Mouse (Mus musculus): ENCODE measurements around the gene Abraxas2.
A peak's percentile ranks its signal among the peaks of the same experiment; 100 is the strongest.

Abraxas2 gene

GRCm38 (mm10) chr7:132859042-132859958, at the start of gene Abraxas2:
Gene Abraxas2, plus strand, starts transcription at chr7:132859225.
- DNase-seq (ENCODE audit: low spot score) = peak; percentile 49

- DNase-seq (ENCODE audit: low spot score) = no peak
These were observed 49.3 kb upstream of the Abraxas2 start for GRCm38 (mm10) chr7:132809721-132810120.

GRCm38 (mm10) chr7:132810368-132810767, 48.7 kb upstream of the Abraxas2 start:
- DNase-seq (ENCODE audit: low spot score) = no peak

- DNase-seq (ENCODE audit: low spot score) = peak; percentile 67
These were observed 48.1 kb upstream of the Abraxas2 start for GRCm38 (mm10) chr7:132810879-132811278.

- DNase-seq (ENCODE audit: low spot score) = no peak
These were observed 47.1 kb upstream of the Abraxas2 start for GRCm38 (mm10) chr7:132811716-132812618.

GRCm38 (mm10) chr7:132812619-132813415, 46.2 kb upstream of the Abraxas2 start:
- DNase-seq (ENCODE audit: low spot score) = no peak

- DNase-seq (ENCODE audit: low spot score) = no peak
These were observed 45.5 kb upstream of the Abraxas2 start, which contains the start of gene Fam53b for GRCm38 (mm10) chr7:132813416-132814088. Gene Fam53b, minus strand, starts transcription at chr7:132813886.

GRCm38 (mm10) chr7:132814089-132814450, 45.0 kb upstream of the Abraxas2 start:
- no peak for DNase-seq (ENCODE audit: low spot score)

- no peak for DNase-seq (ENCODE audit: low spot score)
These were observed 43.9 kb upstream of the Abraxas2 start for GRCm38 (mm10) chr7:132815081-132815480.

- no peak for DNase-seq (ENCODE audit: low spot score)
These were observed 42.5 kb upstream of the Abraxas2 start for GRCm38 (mm10) chr7:132816528-132816927.

- no peak for DNase-seq (ENCODE audit: low spot score)
These were observed 42.0 kb upstream of the Abraxas2 start for GRCm38 (mm10) chr7:132817056-132817455.

GRCm38 (mm10) chr7:132820692-132821091, 38.3 kb upstream of the Abraxas2 start:
- no peak for DNase-seq (ENCODE audit: low spot score)

GRCm38 (mm10) chr7:132823832-132824231, 35.2 kb upstream of the Abraxas2 start:
- DNase-seq (ENCODE audit: low spot score) = no peak

- no peak for DNase-seq (ENCODE audit: low spot score)
These were observed 34.5 kb upstream of the Abraxas2 start for GRCm38 (mm10) chr7:132824346-132825022.

GRCm38 (mm10) chr7:132830955-132831354, 28.1 kb upstream of the Abraxas2 start:
- no peak for DNase-seq (ENCODE audit: low spot score)

GRCm38 (mm10) chr7:132841287-132841686, 17.7 kb upstream of the Abraxas2 start:
- DNase-seq (ENCODE audit: low spot score) = no peak

- DNase-seq (ENCODE audit: low spot score) = no peak
These were observed 16.6 kb upstream of the Abraxas2 start for GRCm38 (mm10) chr7:132842455-132842854.

- no peak for DNase-seq (ENCODE audit: low spot score)
These were observed 15.9 kb upstream of the Abraxas2 start for GRCm38 (mm10) chr7:132843152-132843551.

GRCm38 (mm10) chr7:132852173-132852844, 6.7 kb upstream of the Abraxas2 start, which contains the start of gene Eef1akmt2:
Gene Eef1akmt2, minus strand, starts transcription at chr7:132852673.
- peak; percentile 19 for DNase-seq (ENCODE audit: low spot score)

- no peak for DNase-seq (ENCODE audit: low spot score)
These were observed 5.7 kb upstream of the Abraxas2 start for GRCm38 (mm10) chr7:132853361-132853760.

Measured in urinary bladder, postnatal 10 days (tissue).